Mouse (Mus musculus) kidney, embryonic 15.5 days (tissue): ENCODE measurements at regions not wholly inside any gene's neighbourhood (a gene's known extent, or its start where the extent isn't known, plus 50 kb on each side); places are given as distances from the start of the nearest gene placed in this dataset.
"Not testable (repeated sequence)": the region's sequence is repeated elsewhere in the genome, so short reads cannot be mapped to it uniquely, and the experiment has no call there.

Source experiments
- ATAC-seq: fragments of 200-750 bp; cut with Nextera tagmentation; replicated peaks from 2 replicates; pipeline ENCODE4 v1.8.0; 2017; ENCODE audit warnings: moderate TSS enrichment; ENCODE audit not compliant: low FRiP score
- H3K27ac ChIP-seq: fragments of 300-500 bp; sonication (generic); 2 replicates; pipeline ENCODE4 v1.5.1; 2015; ENCODE audit warnings: mild to moderate bottlenecking, inconsistent platforms
- H3K27me3 ChIP-seq: fragments of 300-500 bp; sonication (generic); 2 replicates; pipeline ENCODE4 v1.6.1; 2015; ENCODE audit warnings: inconsistent platforms
- H3K36me3 ChIP-seq: fragments of 300-500 bp; sonication (generic); 2 replicates; pipeline ENCODE4 v1.6.1; 2015; ENCODE audit warnings: inconsistent platforms
- H3K4me1 ChIP-seq: fragments of 300-500 bp; sonication (generic); 2 replicates; pipeline ENCODE4 v1.6.1; 2015; ENCODE audit warnings: inconsistent platforms
- H3K4me2 ChIP-seq: fragments of 300-500 bp; sonication (generic); 2 replicates; pipeline ENCODE4 v1.6.1; 2015; ENCODE audit warnings: moderate library complexity, mild to moderate bottlenecking, inconsistent platforms
- H3K4me3 ChIP-seq: fragments of 300-500 bp; sonication (generic); replicated peaks from 2 replicates; pipeline ENCODE4 v1.5.1; 2015; ENCODE audit warnings: mild to moderate bottlenecking, inconsistent platforms
- H3K9ac ChIP-seq: fragments of 300-500 bp; sonication (generic); 2 replicates; pipeline ENCODE4 v1.6.1; 2015; ENCODE audit warnings: mild to moderate bottlenecking, inconsistent platforms
- H3K9me3 ChIP-seq: fragments of 300-500 bp; sonication (generic); replicated peaks from 2 replicates; pipeline ENCODE4 v1.6.1; 2016; ENCODE audit warnings: inconsistent platforms
- WGBS: fragments of 180-500 bp; shearing (Covaris S2); methylation state at CpG from one replicate; pipeline ENCODE4 v1.1.7; 2015; ENCODE audit warnings: mixed read lengths; 5-methylcytosine and 5-hydroxymethylcytosine counted together

GRCm38 (mm10) chr8:39355412-39355811, 1319.5 kb upstream of the Adam24 start:
- H3K27ac ChIP-seq, result no peak overlapping the region
- no peak overlapping the region for H3K4me2 ChIP-seq
- no peak for ATAC-seq
- no peaks in the 10 kb centered on the region for H3K9me3 ChIP-seq
- WGBS, result 91% methylated on average over 3 of the region's 3 CpGs
- no peaks in the 10 kb centered on the region for H3K27me3 ChIP-seq
- H3K4me3 ChIP-seq, result no peak overlapping the region
- no peak overlapping the region for H3K9ac ChIP-seq
- no peaks in the 10 kb centered on the region for H3K36me3 ChIP-seq
- no peaks in the 10 kb centered on the region for H3K4me1 ChIP-seq

DNA sequence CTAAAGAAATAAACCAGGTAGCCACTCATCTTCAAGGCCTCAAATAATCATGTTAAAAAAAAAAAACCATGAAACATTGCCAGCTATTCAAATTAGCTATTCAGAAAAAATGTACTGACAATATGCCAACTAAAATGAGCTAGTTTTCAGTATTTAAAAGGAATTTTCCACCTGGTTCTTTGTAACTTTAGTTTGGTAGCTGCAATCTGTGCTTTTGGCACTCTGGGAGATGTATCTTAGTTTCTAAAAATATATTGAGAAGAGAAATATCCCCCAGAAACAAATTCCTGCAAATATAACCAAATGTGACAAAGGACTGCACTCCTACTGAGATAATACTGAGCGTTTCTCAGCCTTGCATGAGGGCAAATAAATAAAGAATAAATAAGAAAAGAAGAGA, 1317.8 kb upstream of the Adam24 start:
- H3K27ac ChIP-seq, result no peak overlapping the region
- no peaks in the 10 kb centered on the region for H3K27me3 ChIP-seq
- H3K9me3 ChIP-seq, result no peaks in the 10 kb centered on the region
- WGBS, result 86% methylated on average over 1 of the region's 1 CpGs
- H3K36me3 ChIP-seq, result no peaks in the 10 kb centered on the region
- ATAC-seq, result no peak
- H3K4me1 ChIP-seq, result no peaks in the 10 kb centered on the region
- no peak overlapping the region for H3K4me3 ChIP-seq
- no peak overlapping the region for H3K4me2 ChIP-seq
- no peak overlapping the region for H3K9ac ChIP-seq

- Histone ChIP-seq H3K9me3 (no peaks in the 10 kb centered on the region), H3K4me1 (no peaks in the 10 kb centered on the region), H3K4me3 (no peak overlapping the region), H3K27me3 (no peaks in the 10 kb centered on the region), H3K36me3 (no peaks in the 10 kb centered on the region), H3K9ac (no peak overlapping the region), H3K4me2 (no peak overlapping the region), H3K27ac (no peak overlapping the region)
- no peak for ATAC-seq
- WGBS, result 86% methylated on average over 3 of the region's 3 CpGs
Observed at GRCm38 (mm10) chr8:39357865-39358264, 1317.0 kb upstream of the Adam24 start.

DNA sequence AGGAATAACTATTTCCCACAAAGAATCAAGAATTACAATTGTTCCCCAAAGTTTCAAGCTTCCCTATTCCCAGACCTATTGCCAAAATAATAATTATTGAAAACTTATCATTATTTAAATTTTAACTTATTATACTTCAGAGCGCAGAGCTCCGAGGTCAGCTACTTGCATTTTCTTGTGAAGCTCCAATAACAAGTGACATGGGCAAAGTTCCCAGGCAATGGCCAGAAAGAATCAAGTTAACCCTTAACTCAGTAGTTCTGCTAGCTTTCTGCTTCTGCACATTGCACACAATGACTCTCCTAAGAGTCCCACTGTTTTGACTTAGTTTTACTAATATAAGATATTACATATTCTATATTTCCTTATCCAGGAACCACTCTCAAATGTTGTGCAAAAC, 1308.5 kb upstream of the Adam24 start:
- H3K36me3 ChIP-seq, H3K9ac ChIP-seq, ATAC-seq, H3K4me1 ChIP-seq, H3K4me3 ChIP-seq, H3K9me3 ChIP-seq, H3K27ac ChIP-seq, H3K4me2 ChIP-seq, H3K27me3 ChIP-seq: not testable (repeated sequence)
- WGBS, result 53% methylated on average over 2 of the region's 2 CpGs
